Comparison of ENCODE assay signal across 32 mouse cellular contexts in genomic region chr11:119805112-119805750, GRCm38 (mm10).
DNase-seq lines count a peak whose midpoint lies in the region; ATAC-seq and TF ChIP-seq lines count a peak whose summit lies in the region.
"Had no signal": no experiment of that assay in that cellular context is flagged by ENCODE, and none has a peak within 500 bp of the region (broad histone marks: within the 10 kb centered on the region; RNA-seq: fewer than 3 reads in every experiment).

No protein-coding gene starts in this region.

- H3K9me3 ChIP-seq in heart, embryonic 12.5 days (replicated peaks): no peaks in the 10 kb centered on the region
- H3K9me3 ChIP-seq in lung, embryonic 15.5 days: no peaks in the 10 kb centered on the region
- no peaks in the 10 kb centered on the region for H3K9me3 ChIP-seq in embryonic facial prominence, embryonic 10.5 days
- H3K9me3 ChIP-seq: embryonic facial prominence, embryonic 13.5 days; forebrain, embryonic 10.5 days; G1E; limb, embryonic 12.5 days; liver, embryonic 15.5 days; midbrain, embryonic 10.5 days; midbrain, embryonic 15.5 days; neural tube, embryonic 15.5 days had no signal

- TF ChIP-seq POLR2A in lung, adult 2 months (IDR thresholded peaks at IDR 0.05; ENCODE audit: borderline replicate concordance, extremely low read depth, low read depth, low read length): no peak
- no peak for TF ChIP-seq POLR2A in small intestine, adult 2 months (IDR thresholded peaks at IDR 0.05; ENCODE audit: low read depth, low read length)

- no peak overlapping the region for H3K4me3 ChIP-seq in heart, embryonic 12.5 days
- no peak overlapping the region for H3K4me3 ChIP-seq in lung, embryonic 15.5 days
- no peak overlapping the region for H3K4me3 ChIP-seq in lung, adult 2 months (replicated peaks; ENCODE audit: extremely low read depth, low read depth, low read length)
- H3K4me3 ChIP-seq in small intestine, adult 2 months (ENCODE audit: low read depth, low read length): no peak overlapping the region
- no peak overlapping the region for H3K4me3 ChIP-seq in embryonic facial prominence, embryonic 10.5 days
- H3K4me3 ChIP-seq: embryonic facial prominence, embryonic 13.5 days; forebrain, embryonic 10.5 days; gastrocnemius, adult 2 months; limb, embryonic 12.5 days; liver, embryonic 15.5 days; midbrain, embryonic 10.5 days; midbrain, embryonic 15.5 days; neural tube, embryonic 15.5 days had no signal

- H3K9ac ChIP-seq in heart, embryonic 12.5 days: no peak overlapping the region
- no peak overlapping the region for H3K9ac ChIP-seq in lung, embryonic 15.5 days
- H3K9ac ChIP-seq: embryonic facial prominence, embryonic 13.5 days; hindbrain, embryonic 14.5 days; limb, embryonic 12.5 days; liver, embryonic 15.5 days; midbrain, embryonic 15.5 days; neural tube, embryonic 15.5 days had no signal

- peaks cover 37% of the 10 kb centered on the region for H3K4me1 ChIP-seq in heart, embryonic 12.5 days (replicated peaks)
- H3K4me1 ChIP-seq in lung, embryonic 15.5 days: peaks cover 26% of the 10 kb centered on the region
- H3K4me1 ChIP-seq in lung, adult 2 months (ENCODE audit: control insufficient read depth, insufficient read depth, low read length): peaks cover 19% of the 10 kb centered on the region
- peaks cover 10% of the 10 kb centered on the region; the same call in 1 of the 2 replicates for H3K4me1 ChIP-seq in small intestine, adult 2 months (ENCODE audit: control insufficient read depth, insufficient read depth, insufficient read length, low read length)
- H3K4me1 ChIP-seq in embryonic facial prominence, embryonic 10.5 days: peaks cover 39% of the 10 kb centered on the region

- TF ChIP-seq CTCF in lung, adult 2 months (IDR thresholded peaks at IDR 0.05; ENCODE audit: insufficient read depth, low read length): no peak
- no peak for TF ChIP-seq CTCF in small intestine, adult 2 months (IDR thresholded peaks at IDR 0.05; ENCODE audit: extremely low read depth, insufficient read length, insufficient replicate concordance, low read depth, low read length)

- no peak overlapping the region for H3K4me2 ChIP-seq in heart, embryonic 12.5 days
- no peak overlapping the region for H3K4me2 ChIP-seq in lung, embryonic 15.5 days
- H3K4me2 ChIP-seq: embryonic facial prominence, embryonic 13.5 days; heart, embryonic 11.5 days; hindbrain, embryonic 14.5 days; limb, embryonic 12.5 days; liver, embryonic 15.5 days; midbrain, embryonic 15.5 days; neural tube, embryonic 15.5 days had no signal

- no peak for ATAC-seq in heart, embryonic 12.5 days (ENCODE audit: insufficient number of reproducible peaks, low FRiP score)
- ATAC-seq in lung, embryonic 15.5 days (ENCODE audit: borderline replicate concordance, extremely low read depth, low FRiP score, low TSS enrichment): peak; percentile 72
- ATAC-seq: forebrain, embryonic 16.5 days; inflammation-experienced regulatory T-cells, adult 6 months; midbrain, embryonic 15.5 days had no signal

- WGBS in heart, embryonic 12.5 days: 86% methylated on average over 10 of the region's 10 CpGs
- WGBS in lung, embryonic 15.5 days: 55% methylated on average over 10 of the region's 10 CpGs
- WGBS in lung, adult 2 months: 75% methylated on average over 10 of the region's 10 CpGs
- 87% methylated on average over 10 of the region's 10 CpGs for WGBS in small intestine, adult 2 months
- 93% methylated on average over 10 of the region's 10 CpGs for WGBS in embryonic facial prominence, embryonic 10.5 days

- H3K27ac ChIP-seq in heart, embryonic 12.5 days (ENCODE audit: poor library complexity, severe bottlenecking): no peak overlapping the region
- H3K27ac ChIP-seq in lung, embryonic 15.5 days: peak overlapping the region; percentile 42; the same call in 1 of the 2 replicates
- H3K27ac ChIP-seq in small intestine, adult 2 months (ENCODE audit: insufficient read depth, low read depth, low read length): peak overlapping the region; percentile 21
- H3K27ac ChIP-seq in embryonic facial prominence, embryonic 10.5 days (replicated peaks): no peak overlapping the region
- H3K27ac ChIP-seq: embryonic facial prominence, embryonic 13.5 days; forebrain, embryonic 10.5 days; gastrocnemius, adult 2 months; hindbrain, embryonic 14.5 days; kidney, postnatal 0 days; limb, embryonic 12.5 days; liver, embryonic 15.5 days; midbrain, embryonic 10.5 days; midbrain, embryonic 15.5 days had no signal

- peaks cover 15% of the 10 kb centered on the region; the same call in 1 of the 2 replicates for H3K36me3 ChIP-seq in heart, embryonic 12.5 days
- H3K36me3 ChIP-seq in lung, embryonic 15.5 days: no peaks in the 10 kb centered on the region
- H3K36me3 ChIP-seq in small intestine, adult 2 months (ENCODE audit: control insufficient read depth, insufficient read depth, low read length): peaks cover 11% of the 10 kb centered on the region
- peaks cover 68% of the 10 kb centered on the region for H3K36me3 ChIP-seq in embryonic facial prominence, embryonic 10.5 days (replicated peaks)
- H3K36me3 ChIP-seq: midbrain, embryonic 15.5 days had no signal

- H3K27me3 ChIP-seq in heart, embryonic 12.5 days (replicated peaks): no peaks in the 10 kb centered on the region
- H3K27me3 ChIP-seq in lung, embryonic 15.5 days: no peaks in the 10 kb centered on the region
- H3K27me3 ChIP-seq in small intestine, adult 2 months (ENCODE audit: control insufficient read depth, insufficient read depth, low read length): no peaks in the 10 kb centered on the region
- H3K27me3 ChIP-seq in embryonic facial prominence, embryonic 10.5 days (replicated peaks; ENCODE audit: low read depth, poor library complexity, severe bottlenecking): no peaks in the 10 kb centered on the region
- H3K27me3 ChIP-seq: CH12.LX; embryonic facial prominence, embryonic 13.5 days; liver, embryonic 15.5 days; midbrain, embryonic 15.5 days; neural tube, embryonic 15.5 days had no signal

- peak; percentile 35 to 46 for DNase-seq in heart, postnatal 10 days
- DNase-seq in lung, adult 2 months: no peak
- no peak for DNase-seq in retina, postnatal 1 day
- DNase-seq in embryonic facial prominence, embryonic 10.5 days (ENCODE audit: low spot score): no peak
- DNase-seq: adrenal gland, postnatal 10 days; cerebellum, adult 11-12 months; cerebellum, adult 9-11 months; embryo, embryonic 11 days; gastrocnemius, adult 2 months; gastrocnemius, postnatal 36 days; heart, adult 18-20 months; kidney, adult 8-10 months; layer of hippocampus, adult 9-11 months; right cerebral cortex, postnatal 25 days; spleen, adult 18-20 months had no signal

- intact Hi-C loops in heart, postnatal 10 days (cut with DNase I): no loop called here

Comparison
In these comparisons a context has a peak if more than half of its experiments do, and no peak if none do; other contexts are left out.
1. DNase-seq: peak in heart, postnatal 10 days (2 of 2); none in lung, adult 2 months (single experiment), retina, postnatal 1 day (single experiment) and embryonic facial prominence, embryonic 10.5 days (single experiment).
2. H3K27ac ChIP-seq: peak in lung, embryonic 15.5 days (single experiment) and small intestine, adult 2 months (single experiment); none in heart, embryonic 12.5 days (single experiment) and embryonic facial prominence, embryonic 10.5 days (single experiment).